Mouse (Mus musculus): ENCODE results near the gene Rnf186. TPM values are rescaled to one million over a fixed set of nuclear protein-coding genes. Genes with fewer than 3 reads are reported as not detected.

Rnf186 gene
- polyA plus RNA-seq, 1 experiment from 2014 or later: not detected

- no peak overlapping the region for H3K27ac ChIP-seq
- peak overlapping the region; percentile 14; the same call in 1 of the 2 replicates for H3K4me2 ChIP-seq
- no peaks in the 10 kb centered on the region for H3K27me3 ChIP-seq
- 25% methylated on average over 15 of the region's 15 CpGs for WGBS
- 0 out of 2 replicates have a peak overlapping the region, but pooled peaks have one; percentile 36 for H3K9ac ChIP-seq
- H3K9me3 ChIP-seq: no peaks in the 10 kb centered on the region
- H3K36me3 ChIP-seq: no peaks in the 10 kb centered on the region
- peaks cover 23% of the 10 kb centered on the region for H3K4me1 ChIP-seq
- no peak for ATAC-seq (ENCODE audit: insufficient number of reproducible peaks, insufficient read depth, low FRiP score, low TSS enrichment, low read depth)
- peak overlapping the region; percentile 18; the same call in 1 of the 2 replicates for H3K4me3 ChIP-seq
Measured at GRCm38 (mm10) chr4:138943730-138944129, 23.2 kb upstream of the Rnf186 start.

DNA sequence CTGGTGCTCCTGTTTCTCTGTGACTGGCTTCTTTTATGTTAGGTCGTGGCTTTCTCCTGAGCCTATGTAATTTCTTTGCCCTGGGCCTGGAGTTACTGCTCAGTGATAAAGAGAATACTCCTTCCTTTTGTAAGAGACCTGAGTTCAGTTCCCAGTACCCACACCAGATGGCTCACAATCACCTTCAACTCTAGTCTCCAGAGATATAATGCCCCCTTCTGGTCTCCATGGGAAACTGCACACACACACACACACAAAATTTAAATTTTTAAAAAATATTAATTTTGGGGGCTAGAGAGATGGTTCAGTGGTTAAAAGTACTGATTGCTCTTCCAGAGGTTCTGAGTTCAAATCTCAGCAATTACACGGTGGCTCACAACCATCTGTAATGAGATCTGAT is 18.7 kb upstream of the Rnf186 start:
- Histone ChIP-seq H3K36me3 (no peaks in the 10 kb centered on the region), H3K27ac (no peak overlapping the region), H3K4me3 (no peak overlapping the region), H3K9me3 (0 out of 2 replicates have a peak, but pooled peaks cover 4% of the 10 kb centered on the region), H3K9ac (no peak overlapping the region), H3K4me1 (0 out of 2 replicates have a peak, but pooled peaks cover 4% of the 10 kb centered on the region), H3K4me2 (no peak overlapping the region), H3K27me3 (no peaks in the 10 kb centered on the region)
- WGBS: 80% methylated on average over 2 of the region's 2 CpGs
- ATAC-seq (ENCODE audit: insufficient number of reproducible peaks, insufficient read depth, low FRiP score, low TSS enrichment, low read depth): no peak

DNA sequence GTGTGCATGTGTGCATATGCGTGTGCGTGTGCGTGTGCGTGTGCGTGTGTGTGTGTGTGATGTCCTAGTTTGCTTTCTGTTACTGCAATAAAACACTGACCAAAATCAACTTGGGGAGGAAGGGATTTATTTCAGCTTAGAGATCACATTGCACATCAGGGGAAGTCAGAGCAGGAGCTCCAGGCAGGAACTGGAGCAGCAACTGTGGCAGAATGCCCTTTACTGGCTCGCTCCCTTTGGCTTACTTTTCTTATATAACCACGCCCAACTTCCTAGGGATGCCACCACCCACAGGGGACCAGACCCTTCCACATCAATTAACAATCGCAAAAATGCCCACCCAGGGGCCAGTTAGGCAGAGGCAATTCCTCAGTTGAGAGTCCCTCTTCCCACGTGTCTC is 8.3 kb upstream of the Rnf186 start:
- H3K9ac ChIP-seq: no peak overlapping the region

GRCm38 (mm10) chr4:138959120-138959519 is 7.8 kb upstream of the Rnf186 start:
- no peak overlapping the region for H3K27ac ChIP-seq
- ATAC-seq (ENCODE audit: insufficient number of reproducible peaks, insufficient read depth, low FRiP score, low TSS enrichment, low read depth): no peak
- H3K36me3 ChIP-seq: no peaks in the 10 kb centered on the region
- no peaks in the 10 kb centered on the region for H3K9me3 ChIP-seq
- 0 out of 2 replicates have a peak, but pooled peaks cover 3% of the 10 kb centered on the region for H3K27me3 ChIP-seq
- no peak overlapping the region for H3K4me2 ChIP-seq
- no peak overlapping the region for H3K9ac ChIP-seq
- H3K4me3 ChIP-seq: no peak overlapping the region
- H3K4me1 ChIP-seq: no peaks in the 10 kb centered on the region
- WGBS: 84% methylated on average over 15 of the region's 15 CpGs

More for the DNA sequence above, 8.3 kb upstream of the Rnf186 start:
- no peak for ATAC-seq (ENCODE audit: insufficient number of reproducible peaks, insufficient read depth, low FRiP score, low TSS enrichment, low read depth)
- 0 out of 2 replicates have a peak, but pooled peaks cover 3% of the 10 kb centered on the region for H3K27me3 ChIP-seq
- no peak overlapping the region for H3K4me2 ChIP-seq
- WGBS: 86% methylated on average over 9 of the region's 9 CpGs
- H3K27ac ChIP-seq: no peak overlapping the region
- no peaks in the 10 kb centered on the region for H3K9me3 ChIP-seq
- no peak overlapping the region for H3K4me3 ChIP-seq
- no peaks in the 10 kb centered on the region for H3K36me3 ChIP-seq
- H3K4me1 ChIP-seq: no peaks in the 10 kb centered on the region

GRCm38 (mm10) chr4:138959926-138960325 is 7.0 kb upstream of the Rnf186 start:
- Histone ChIP-seq H3K4me3 (no peak overlapping the region), H3K27me3 (0 out of 2 replicates have a peak, but pooled peaks cover 3% of the 10 kb centered on the region), H3K9ac (no peak overlapping the region), H3K27ac (no peak overlapping the region), H3K4me2 (no peak overlapping the region), H3K4me1 (no peaks in the 10 kb centered on the region), H3K9me3 (no peaks in the 10 kb centered on the region), H3K36me3 (no peaks in the 10 kb centered on the region)
- ATAC-seq (ENCODE audit: insufficient number of reproducible peaks, insufficient read depth, low FRiP score, low TSS enrichment, low read depth): no peak
- WGBS: 70% methylated on average over 7 of the region's 7 CpGs

- no peak overlapping the region for H3K4me3 ChIP-seq
- no peak for ATAC-seq (ENCODE audit: insufficient number of reproducible peaks, insufficient read depth, low FRiP score, low TSS enrichment, low read depth)
- H3K9me3 ChIP-seq: no peaks in the 10 kb centered on the region
- H3K9ac ChIP-seq: no peak overlapping the region
- H3K4me2 ChIP-seq: no peak overlapping the region
- H3K27ac ChIP-seq: no peak overlapping the region
- H3K27me3 ChIP-seq: 0 out of 2 replicates have a peak, but pooled peaks cover 3% of the 10 kb centered on the region
- no peaks in the 10 kb centered on the region for H3K4me1 ChIP-seq
- WGBS: 78% methylated on average over 5 of the region's 5 CpGs
- no peaks in the 10 kb centered on the region for H3K36me3 ChIP-seq
Measured at GRCm38 (mm10) chr4:138962719-138963118, 4.2 kb upstream of the Rnf186 start.

DNA sequence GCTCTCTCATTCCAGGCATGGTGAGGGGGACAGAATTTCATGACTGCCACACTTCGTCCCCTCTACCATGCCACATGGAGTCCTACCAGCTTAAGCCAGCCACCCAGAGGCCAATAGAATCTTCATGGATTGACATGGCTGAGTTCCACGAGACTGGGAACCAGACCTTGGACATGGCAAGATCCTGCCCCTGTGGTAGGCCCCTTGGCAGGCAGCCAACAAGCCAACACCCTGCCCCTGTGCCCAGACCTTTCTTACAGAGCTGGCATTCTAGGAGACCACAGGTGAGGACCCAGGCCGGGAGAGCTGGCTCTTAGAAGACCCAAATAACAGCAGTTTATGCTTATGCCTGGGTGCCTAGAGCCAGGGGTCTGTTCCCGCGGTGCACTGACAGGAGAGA is 1.0 kb upstream of the Rnf186 start:
- no peak overlapping the region for H3K4me2 ChIP-seq
- WGBS: 65% methylated on average over 5 of the region's 5 CpGs
- no peak for ATAC-seq (ENCODE audit: insufficient number of reproducible peaks, insufficient read depth, low FRiP score, low TSS enrichment, low read depth)
- H3K27me3 ChIP-seq: no peaks in the 10 kb centered on the region
- H3K9ac ChIP-seq: no peak overlapping the region
- H3K4me1 ChIP-seq: no peaks in the 10 kb centered on the region
- no peak overlapping the region for H3K4me3 ChIP-seq
- no peaks in the 10 kb centered on the region for H3K36me3 ChIP-seq
- H3K9me3 ChIP-seq: no peaks in the 10 kb centered on the region
- no peak overlapping the region for H3K27ac ChIP-seq

- H3K27ac ChIP-seq: no peak overlapping the region
- WGBS: 89% methylated on average over 15 of the region's 15 CpGs
- H3K4me1 ChIP-seq: peaks cover 5% of the 10 kb centered on the region; the same call in 1 of the 2 replicates
- no peaks in the 10 kb centered on the region for H3K36me3 ChIP-seq
- no peak overlapping the region for H3K4me3 ChIP-seq
- no peak overlapping the region for H3K4me2 ChIP-seq
- ATAC-seq (ENCODE audit: insufficient number of reproducible peaks, insufficient read depth, low FRiP score, low TSS enrichment, low read depth): 0 out of 2 replicates have a peak, but pooled peaks have one; percentile 10
- H3K9ac ChIP-seq: no peak overlapping the region
- H3K27me3 ChIP-seq: no peaks in the 10 kb centered on the region
- H3K9me3 ChIP-seq: no peaks in the 10 kb centered on the region
Measured at GRCm38 (mm10) chr4:138967485-138967884, 573 bp downstream of the Rnf186 start.

DNA sequence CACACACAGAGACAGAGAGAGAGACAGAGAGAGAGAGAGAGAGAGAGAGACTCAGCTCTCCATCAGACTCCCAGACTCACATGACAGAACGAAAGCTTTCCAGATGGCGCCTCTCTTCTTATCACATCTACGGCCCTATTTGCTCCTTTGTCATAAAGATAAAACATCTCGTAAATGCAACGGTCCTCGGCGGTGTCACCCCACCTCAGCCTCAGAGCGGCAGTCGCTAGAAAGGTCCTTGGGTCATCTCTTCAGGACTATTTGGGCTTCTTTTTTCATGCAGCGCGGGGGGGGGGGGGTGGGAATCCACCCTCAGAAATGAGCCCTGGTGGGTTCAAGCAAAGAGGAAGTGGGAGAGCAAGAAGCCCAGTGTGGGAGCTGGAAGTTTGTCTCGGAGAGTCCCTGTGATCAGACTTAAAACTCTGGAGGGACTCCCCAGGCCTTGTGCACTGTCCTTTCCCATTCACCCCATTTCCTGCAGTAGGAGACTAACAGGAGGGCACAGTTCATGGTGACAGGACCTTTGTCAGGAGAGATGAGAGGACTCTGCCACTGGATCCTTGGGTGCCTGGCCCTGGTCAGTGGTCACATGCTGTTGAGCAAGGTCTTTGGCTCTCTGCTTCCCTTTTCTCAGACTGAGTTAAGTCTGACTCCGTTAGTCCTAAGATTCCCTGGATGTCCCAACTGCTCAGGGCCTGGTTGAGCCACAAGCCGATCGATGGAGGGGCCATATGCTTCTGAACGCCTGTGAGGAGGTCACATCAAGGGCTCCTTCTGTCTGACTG is 2.1 kb downstream of the Rnf186 start:
- Histone ChIP-seq H3K9me3 (no peaks in the 10 kb centered on the region), H3K36me3 (no peaks in the 10 kb centered on the region), H3K4me3 (no peak overlapping the region), H3K4me1 (peaks cover 15% of the 10 kb centered on the region; the same call in 1 of the 2 replicates), H3K9ac (no peak overlapping the region), H3K27me3 (no peaks in the 10 kb centered on the region), H3K4me2 (no peak overlapping the region), H3K27ac (no peak overlapping the region)
- no peak for ATAC-seq (ENCODE audit: insufficient number of reproducible peaks, insufficient read depth, low FRiP score, low TSS enrichment, low read depth)
- WGBS: 84% methylated on average over 16 of the region's 16 CpGs

DNA sequence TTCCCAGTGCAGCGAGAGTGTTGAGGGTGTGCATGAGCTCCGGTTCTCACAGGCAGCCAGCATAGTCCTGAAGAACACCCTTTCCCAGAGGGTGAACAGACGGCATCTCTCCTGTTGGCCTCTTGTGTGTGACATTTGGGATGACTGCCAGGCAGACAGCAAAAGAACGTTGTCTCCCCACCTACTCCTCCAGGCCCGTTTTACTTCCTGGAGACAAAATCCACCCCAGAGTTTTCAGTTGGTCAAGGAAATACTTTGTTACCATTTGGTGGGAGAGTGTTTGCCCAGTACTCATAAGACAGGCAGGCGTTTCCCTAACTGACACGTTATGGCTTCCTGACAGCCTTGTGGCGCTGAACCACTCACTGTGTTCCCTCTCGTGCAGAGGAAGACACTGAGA is 2.8 kb downstream of the Rnf186 start:
- H3K9me3 ChIP-seq: no peaks in the 10 kb centered on the region
- H3K4me2 ChIP-seq: no peak overlapping the region
- H3K36me3 ChIP-seq: no peaks in the 10 kb centered on the region
- H3K27ac ChIP-seq: no peak overlapping the region
- H3K27me3 ChIP-seq: no peaks in the 10 kb centered on the region
- H3K4me3 ChIP-seq: no peak overlapping the region
- no peak for ATAC-seq (ENCODE audit: insufficient number of reproducible peaks, insufficient read depth, low FRiP score, low TSS enrichment, low read depth)
- WGBS: 67% methylated on average over 9 of the region's 9 CpGs
- H3K9ac ChIP-seq: no peak overlapping the region
- peaks cover 15% of the 10 kb centered on the region; the same call in 1 of the 2 replicates for H3K4me1 ChIP-seq

GRCm38 (mm10) chr4:138971371-138971770 is 4.5 kb downstream of the Rnf186 start:
- Histone ChIP-seq H3K4me3 (no peak overlapping the region), H3K9me3 (no peaks in the 10 kb centered on the region), H3K4me1 (peaks cover 15% of the 10 kb centered on the region; the same call in 1 of the 2 replicates), H3K27ac (no peak overlapping the region), H3K27me3 (no peaks in the 10 kb centered on the region), H3K9ac (no peak overlapping the region), H3K36me3 (no peaks in the 10 kb centered on the region), H3K4me2 (no peak overlapping the region)
- WGBS: 89% methylated on average over 6 of the region's 6 CpGs
- ATAC-seq (ENCODE audit: insufficient number of reproducible peaks, insufficient read depth, low FRiP score, low TSS enrichment, low read depth): no peak
